Mouse (Mus musculus) E14TG2a.4 (cell line): Measurements from ENCODE around the gene Grb2.

ENCODE experiments used
- CTCF ChIP-seq: conservative IDR thresholded peaks from 2 replicates; pipeline ENCODE4 v1.5.1; 2014; ENCODE audit warnings: low read length
- POU5F1 ChIP-seq: IDR thresholded peaks from 2 replicates; pipeline ENCODE4 v1.6.1; 2014; ENCODE audit warnings: low read length, borderline replicate concordance

GRCm38 (mm10) chr11:115615108-115615825, 93.1 kb downstream of the Grb2 start:
- TF ChIP-seq CTCF (no peak), POU5F1 (no peak)
